Mouse (Mus musculus) left cerebral cortex, postnatal 36 days (tissue): ENCODE measurements at regions not wholly inside any gene's neighbourhood (a gene's known extent, or its start where the extent isn't known, plus 50 kb on each side); places are given as distances from the start of the nearest gene placed in this dataset.

ENCODE experiments used
- DNase-seq, 2 experiments: peaks; one replicate each; pipeline ENCODE4 v3.0.0; 2021 to 2022; ENCODE audit warnings: low spot score in 2 of 2, mixed read lengths in 1 of 2
- intact Hi-C: fragments of 180-260 bp; cut with DNase I; formaldehyde crosslinking; loops from one replicate; pipeline ENCODE4 v1.15.1; 2025

DNA sequence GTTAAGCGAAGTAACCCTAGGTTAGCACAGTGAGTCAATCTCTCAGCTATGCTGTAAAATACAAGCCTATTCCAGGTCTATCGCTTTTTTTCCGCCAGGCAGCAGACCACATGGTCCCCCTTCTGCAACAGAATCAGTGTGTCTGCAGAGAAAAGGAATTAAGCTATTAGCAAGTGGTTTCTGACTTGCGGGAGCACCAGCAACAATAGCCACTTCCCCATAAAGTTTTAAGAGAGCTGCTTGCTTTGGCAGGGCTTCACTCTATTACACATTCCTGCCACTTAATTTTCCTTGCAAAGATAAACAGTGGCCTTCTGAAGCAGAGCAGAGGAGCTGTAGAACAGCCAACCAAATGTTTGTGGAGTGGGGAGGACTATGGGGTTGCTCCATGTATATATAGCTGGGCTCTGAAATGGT lies 59.8 kb upstream of the Osmr start:
- intact Hi-C loops, result no loop called here
- no peak for DNase-seq

DNA sequence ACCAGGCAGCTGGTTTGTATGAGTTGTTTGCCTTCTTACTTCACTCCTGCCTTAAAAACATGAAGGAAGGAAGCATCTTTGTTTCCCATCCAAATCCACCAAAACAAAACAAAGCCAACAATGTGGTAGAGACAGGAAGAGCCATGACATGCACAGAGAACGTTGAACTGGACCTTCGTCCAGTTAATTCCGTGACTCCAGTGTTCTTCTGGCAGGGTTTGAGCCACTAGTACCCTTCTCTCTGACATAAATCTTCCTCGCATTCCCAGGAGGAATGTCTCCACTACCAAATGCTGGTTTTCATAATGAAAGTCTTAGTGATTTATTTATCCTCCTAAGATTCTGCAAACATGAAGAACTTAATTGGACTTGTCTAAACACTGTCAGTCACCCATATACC lies 66.7 kb upstream of the Osmr start:
- no peak for DNase-seq
- intact Hi-C loops, result no loop called here

DNA sequence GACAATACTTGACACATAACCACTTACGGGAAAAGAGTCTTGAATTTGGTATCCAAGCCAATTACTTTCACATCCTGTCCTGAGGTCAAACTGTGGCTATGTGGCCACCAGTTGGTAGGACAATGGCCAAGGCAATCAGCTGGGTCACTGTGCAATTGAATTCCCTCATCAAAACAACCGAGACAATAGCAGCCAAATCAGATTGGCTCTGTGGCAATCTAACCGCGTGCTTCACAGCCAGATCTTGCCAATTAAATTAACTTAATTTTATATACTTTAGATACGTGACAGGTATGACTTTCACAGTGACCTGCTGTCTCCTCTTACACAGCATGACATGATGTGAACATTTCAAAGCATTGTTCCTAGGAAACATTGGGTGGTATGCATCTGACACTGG lies 74.5 kb upstream of the Osmr start:
- intact Hi-C loops, result no loop called here
- DNase-seq, result no peak

DNA sequence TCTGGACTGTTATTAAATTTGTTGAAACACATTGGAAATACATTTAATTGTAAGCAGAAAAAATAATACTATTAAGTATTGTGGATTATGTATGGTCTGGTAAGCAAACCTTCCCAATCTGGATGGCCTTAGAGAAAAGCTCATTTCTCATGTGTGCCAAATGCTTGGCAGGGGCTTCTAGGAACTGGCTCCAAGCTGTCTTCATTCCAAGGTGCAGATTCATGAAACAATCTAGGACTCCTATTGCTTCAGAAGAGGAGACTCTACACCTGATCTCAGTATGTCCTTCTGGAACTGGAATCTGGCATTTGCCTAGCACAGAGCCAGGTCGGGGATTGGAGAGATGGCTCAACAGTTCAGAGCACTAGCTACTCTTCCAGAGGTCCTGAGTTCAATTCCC lies 74.9 kb upstream of the Osmr start:
- DNase-seq, result no peak
- intact Hi-C loops, result no loop called here

DNA sequence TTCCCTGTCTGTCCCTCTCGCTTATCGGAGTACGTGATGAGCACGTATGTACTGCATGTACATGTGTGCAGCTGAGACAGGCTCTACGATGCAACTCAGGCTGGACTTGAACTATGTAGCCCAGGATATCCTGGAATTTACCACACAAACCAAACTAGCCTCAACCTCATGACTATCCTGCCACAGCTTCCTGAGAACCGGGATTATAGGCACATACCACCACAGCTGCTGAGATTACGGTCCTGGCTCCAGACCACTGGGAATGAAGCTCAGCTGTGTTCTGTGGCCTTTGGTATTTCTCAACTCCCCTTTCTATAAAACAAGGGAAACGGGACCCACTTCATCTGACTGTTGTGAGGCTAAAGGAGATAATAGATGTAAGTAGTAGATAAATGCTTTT lies 75.7 kb upstream of the Osmr start:
- intact Hi-C loops, result no loop called here
- DNase-seq, result no peak

DNA sequence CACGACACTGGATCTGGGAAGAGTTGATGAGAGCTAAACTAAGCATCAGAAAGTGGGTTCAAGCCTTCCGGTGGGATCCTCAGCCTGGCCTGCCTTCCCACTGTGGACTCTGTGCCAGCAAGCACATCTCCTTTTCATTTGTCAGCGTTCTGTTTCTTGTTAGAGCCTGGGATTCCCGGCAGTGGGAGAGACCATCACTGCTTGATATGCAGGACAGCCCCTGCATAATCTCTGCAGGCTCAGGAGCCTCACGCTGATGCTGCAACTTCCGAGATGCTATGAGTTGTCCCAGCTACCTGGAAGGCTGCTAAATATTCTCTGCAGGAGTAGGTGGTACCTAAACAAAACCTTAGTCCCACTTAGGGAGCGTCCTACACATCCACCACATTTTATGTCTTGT lies 78.8 kb upstream of the Osmr start:
- peak in 1 of 2 experiments; percentile 18 for DNase-seq
- intact Hi-C loops, result no loop called here

DNA sequence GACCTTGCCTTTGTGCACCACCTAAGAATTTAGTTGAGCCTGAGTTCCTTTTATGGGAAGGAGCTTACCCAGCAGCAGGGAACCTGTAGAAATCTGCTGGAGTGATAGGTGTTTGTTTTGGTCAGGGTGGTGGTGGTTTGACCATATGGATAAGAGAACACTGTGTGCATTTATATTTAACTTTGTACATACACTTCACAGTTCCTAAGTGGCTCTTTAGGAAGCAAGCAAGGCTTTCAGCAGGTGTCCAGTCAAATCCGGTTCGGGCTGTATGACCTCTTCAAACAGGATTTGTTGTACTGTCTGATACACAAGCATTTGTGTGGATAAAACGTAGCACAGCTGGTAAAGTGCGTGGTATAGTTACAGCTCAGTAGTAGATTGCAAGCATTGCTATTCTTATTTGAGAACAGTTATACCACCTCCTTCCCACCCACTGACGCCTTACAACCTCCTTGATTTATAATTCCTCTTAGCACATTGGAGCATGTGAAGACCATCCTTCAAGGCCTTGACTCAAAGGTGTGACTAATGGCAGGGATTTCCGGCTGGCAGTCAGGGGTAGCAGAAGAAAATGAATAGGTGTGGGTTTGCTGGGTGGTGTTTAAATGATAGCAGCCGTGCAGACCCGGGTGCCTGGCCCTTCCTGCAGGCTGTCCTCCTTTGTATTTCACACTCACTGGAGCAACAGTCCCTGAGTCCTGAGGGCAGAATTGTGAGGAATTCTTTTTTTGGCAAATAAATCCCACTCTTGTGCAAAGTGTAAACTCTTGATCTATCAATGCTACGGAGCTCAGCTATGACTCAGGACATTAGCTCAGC lies 79.4 kb upstream of the Osmr start:
- peak; percentile 17 to 26 for DNase-seq
- intact Hi-C loops, result no loop called here

DNA sequence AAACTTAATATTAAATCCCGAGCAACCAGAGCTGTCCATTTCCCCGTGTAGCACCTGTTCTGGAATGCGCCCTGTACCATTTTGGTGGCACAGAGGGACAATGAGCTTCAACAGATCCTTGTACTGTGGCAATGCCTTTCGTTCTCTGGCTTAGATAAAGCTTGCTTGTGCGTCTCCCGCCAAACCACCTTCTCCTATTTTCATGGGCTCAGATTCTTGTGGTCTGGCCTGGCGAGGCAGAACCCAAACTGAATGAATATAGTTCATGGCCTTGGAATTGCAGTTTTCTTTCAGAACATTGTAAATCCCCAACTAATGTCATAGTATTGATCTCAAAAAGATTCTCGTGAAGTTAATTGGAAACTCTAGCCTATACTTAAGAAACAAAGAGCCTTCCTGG lies 85.1 kb upstream of the Osmr start:
- intact Hi-C loops, result no loop called here

DNA sequence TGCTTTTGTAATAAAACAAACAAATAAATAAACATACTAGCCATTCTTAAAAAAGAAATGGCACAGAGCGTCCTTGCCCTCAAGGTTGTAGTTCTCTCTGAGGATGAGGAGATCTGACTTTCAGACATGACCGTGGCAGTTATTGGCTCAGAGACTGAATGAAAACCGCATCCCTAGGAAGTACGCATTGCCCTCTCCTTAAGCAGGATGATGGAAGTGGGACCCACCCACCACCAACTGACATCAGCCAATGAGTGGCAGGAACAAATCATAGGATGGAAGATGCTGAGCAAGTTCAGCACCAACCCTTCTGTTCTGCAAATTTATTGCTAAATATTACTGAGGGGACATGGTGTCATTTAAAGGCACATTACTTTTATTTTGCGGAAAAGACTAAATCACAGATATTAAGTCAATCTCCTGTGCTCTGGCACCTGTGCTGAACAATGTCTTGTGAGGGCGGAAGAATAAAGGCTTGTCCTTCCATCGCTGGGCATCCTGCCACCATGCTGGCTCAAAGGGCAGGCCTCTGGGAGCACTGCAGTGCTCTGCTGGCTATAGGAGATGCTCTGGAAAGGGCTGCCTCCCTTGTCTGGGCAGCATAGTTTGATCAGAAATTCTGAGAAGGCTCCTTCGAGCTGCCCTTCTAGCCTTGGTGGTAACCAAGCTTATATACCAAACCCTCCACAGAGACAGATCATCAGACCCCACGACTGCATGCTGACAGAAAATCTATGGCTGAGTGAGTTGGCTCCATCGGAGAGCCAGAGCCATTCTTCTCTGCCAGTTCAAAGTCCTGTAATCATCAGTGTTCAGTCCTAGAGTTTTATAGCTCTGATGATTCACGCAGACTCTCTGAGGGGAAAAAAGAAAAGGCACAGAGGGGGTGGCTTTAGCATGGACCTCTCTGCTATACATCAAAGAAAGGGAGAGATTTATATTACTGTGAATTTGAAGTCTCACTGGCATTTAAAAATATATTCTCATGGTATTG lies 86.3 kb upstream of the Osmr start:
- intact Hi-C loops, result no loop called here
- DNase-seq, result no peak

More for the DNA sequence above, 85.1 kb upstream of the Osmr start:
- DNase-seq, result no peak

DNA sequence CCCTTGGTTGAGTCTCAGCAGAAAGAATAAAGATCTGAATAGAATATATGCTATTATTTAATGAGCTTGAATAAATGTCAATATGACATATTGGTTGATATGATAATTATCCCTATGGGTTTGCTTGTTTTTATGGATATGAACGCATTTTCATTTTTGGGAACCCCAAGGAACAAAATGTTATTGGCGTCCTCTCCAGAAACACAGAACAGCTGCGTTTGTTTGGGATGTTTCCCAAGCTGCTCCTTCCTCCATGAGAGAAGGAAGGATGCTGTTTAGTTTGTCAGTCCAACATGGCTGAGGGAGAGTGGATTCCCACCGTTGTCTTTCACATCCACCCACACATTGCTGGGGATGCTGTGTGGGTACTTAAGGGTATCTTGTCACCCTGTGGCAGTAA lies 89.9 kb upstream of the Osmr start:
- intact Hi-C loops, result no loop called here
- no peak for DNase-seq

DNA sequence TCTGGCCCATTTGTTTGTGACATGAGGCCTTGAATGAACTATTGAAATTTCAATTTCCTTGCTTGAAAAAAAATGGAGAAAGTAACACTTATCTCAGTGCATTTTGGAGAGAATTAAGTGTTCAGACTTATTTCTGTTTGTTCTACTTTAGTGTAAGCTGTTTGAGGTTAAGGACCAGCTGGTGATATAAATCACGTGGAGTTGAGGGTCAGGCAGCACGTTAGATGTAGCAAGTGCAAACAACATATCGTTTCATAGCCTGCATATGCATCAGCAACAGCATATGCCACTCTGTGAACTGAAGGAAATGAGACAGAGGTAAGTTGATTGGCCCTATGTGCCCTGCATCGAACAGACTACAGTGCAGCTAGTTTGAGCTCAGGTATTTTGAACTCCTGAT lies 90.7 kb upstream of the Osmr start:
- DNase-seq, result no peak
- intact Hi-C loops, result no loop called here

DNA sequence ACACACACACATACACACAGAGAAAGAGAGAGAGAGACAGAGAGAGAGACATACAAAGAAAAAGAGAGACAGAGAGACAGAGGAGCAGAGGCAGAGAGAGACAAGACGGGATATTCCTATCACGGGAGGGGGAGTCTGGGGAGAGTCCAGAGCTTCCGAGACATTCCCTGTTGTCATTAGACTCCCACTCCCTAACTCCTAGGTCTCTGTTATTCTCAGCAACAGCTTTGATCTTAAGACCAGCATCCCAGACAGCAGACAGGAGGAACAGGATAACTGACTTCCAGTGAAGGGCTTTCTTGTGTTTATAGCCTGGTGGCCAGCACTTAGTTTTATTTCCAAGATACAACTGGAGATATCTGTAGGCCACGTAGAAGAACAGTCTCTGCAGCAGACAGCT lies 99.6 kb upstream of the Osmr start:
- intact Hi-C loops, result no loop called here
- no peak for DNase-seq

DNA sequence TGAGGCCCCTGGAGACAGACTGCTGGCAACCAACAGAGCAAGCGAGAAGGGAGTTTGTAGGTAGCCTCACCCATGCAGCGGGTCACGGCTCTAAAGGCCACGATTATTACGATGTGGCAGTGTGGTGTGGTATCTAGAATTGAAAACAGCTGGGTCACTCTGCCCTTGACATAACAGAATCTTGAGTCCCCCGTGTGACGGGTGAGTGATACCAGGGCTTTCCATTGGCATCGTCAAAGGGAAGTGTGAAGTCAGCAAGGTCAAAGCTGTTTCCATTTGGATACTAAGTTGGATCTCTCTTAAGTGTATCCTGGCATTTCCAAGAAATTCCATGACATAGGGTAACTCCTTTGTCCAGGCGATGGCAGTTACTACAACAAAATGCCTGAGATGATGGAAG lies 106.7 kb upstream of the Osmr start:
- DNase-seq, result no peak
- intact Hi-C loops, result no loop called here

DNA sequence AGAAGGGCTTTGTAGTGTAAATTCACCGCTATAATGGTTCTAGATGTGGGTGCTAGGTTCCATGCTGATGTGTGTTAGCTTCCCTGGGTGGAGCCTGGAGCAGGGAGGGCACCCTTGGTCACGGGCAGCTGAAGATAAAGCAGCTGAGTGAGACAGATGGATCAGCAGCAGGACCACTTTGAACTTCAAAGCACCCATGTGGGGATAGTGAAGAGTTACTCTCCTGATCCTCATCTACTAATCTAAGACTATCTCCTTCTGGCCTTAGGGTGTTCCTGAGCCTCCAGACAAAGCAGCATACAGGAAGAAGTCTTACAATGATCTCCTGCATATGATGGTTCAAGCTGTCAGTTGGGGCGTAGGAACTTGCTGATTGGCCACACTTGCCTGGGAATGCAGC lies 107.1 kb upstream of the Lifr start:
- DNase-seq, result no peak
- intact Hi-C loops, result no loop called here

DNA sequence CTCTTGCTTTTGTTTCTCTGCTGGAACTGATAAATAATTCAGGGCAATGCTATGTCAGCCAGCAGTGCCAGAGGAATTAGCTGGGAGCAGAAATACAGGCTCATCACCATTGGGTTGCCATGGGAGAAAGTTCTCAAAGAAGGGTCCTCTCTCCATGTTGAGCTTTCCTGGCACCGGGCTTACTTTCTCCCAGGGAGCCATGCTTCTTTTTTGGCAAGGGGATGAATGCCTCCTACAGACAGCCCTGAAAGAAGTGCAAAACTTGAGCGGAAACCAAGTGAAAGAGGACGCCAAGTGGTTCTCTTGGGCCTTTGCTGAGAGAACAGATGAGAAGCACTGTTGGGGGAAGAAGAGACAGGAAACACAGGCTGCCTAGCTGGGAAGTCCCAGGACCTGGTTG lies 102.2 kb upstream of the Lifr start:
- peak; percentile 52 to 58 for DNase-seq
- intact Hi-C loops, result no loop called here

DNA sequence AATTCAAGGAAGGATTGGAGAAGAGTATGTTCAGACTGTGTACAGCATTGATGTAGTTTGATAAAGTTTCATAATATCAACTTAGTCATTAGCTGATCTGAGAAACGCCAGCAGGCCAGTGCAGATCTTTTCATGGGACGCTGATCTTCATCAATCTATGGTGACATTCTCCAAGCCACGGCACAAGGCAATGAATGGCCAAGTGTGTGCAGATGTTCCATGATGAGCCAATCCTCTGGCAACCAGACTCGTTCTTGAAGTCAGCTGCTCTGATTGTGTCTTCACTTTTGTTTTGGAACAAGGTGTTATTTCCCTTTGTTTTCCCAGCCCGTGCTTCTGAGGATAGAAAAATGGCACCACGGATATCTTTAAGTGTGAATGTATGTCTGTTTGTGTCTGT lies 101.3 kb upstream of the Lifr start:
- no peak for DNase-seq
- intact Hi-C loops, result no loop called here

DNA sequence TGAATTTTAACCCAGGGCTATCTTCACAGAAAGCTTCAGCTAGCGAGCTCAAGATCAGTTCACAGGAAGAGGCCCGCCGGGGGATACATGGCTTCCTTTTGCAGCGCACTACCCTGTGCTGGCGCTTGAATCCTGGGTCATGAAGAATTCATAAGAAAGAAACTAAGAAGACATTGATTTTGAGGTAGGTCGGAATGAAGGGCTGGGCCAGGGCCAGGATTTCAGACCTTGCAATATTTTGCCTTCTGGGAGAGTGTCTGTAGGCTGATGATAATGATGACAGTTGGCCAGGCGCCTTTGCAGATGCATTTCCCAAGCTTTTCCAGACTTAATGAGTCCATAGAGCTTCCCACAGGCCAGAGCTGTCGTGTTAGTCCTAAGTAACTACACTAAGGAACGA lies 97.2 kb upstream of the Lifr start:
- no peak for DNase-seq
- intact Hi-C loops, result no loop called here

DNA sequence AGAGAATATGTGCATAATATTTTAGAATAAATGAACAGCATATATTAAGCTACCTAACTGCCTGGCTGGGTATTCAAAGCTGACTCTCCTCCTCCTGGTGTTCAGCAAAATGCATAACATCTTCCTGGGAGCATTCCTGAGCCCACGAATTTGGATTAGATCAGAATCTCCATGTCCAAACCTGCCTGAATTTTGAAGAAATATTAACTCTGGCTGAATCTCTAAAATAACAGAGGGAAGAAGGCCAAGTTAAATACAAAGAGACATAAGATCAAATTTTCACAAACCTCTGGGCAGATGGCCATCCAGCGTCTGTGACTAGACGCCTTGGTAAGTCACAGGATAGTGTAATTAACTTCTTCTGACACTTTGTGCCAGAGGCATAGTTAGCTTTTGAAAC lies 95.2 kb upstream of the Lifr start:
- intact Hi-C loops, result no loop called here

DNA sequence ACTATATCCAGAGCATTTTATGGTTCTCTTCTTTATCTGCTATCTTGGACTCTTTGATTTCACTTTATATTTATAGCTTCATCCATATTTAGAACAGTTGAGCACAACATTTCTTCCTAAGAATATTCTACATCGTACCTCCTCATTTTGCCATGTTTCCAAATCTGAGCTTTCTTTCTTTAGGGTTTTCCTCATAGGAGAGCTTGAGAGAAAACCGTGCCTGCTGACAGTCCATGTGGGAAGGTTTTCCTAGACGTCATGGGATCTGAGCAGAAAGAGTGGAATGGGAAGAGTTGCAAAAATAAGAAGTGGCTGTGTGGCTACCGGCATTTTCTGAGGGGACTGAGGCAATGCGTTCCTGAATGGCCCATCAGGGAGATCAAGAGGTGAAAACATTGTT lies 92.5 kb upstream of the Lifr start:
- no peak for DNase-seq
- intact Hi-C loops, result no loop called here

More for the DNA sequence above, 95.2 kb upstream of the Lifr start:
- no peak for DNase-seq

DNA sequence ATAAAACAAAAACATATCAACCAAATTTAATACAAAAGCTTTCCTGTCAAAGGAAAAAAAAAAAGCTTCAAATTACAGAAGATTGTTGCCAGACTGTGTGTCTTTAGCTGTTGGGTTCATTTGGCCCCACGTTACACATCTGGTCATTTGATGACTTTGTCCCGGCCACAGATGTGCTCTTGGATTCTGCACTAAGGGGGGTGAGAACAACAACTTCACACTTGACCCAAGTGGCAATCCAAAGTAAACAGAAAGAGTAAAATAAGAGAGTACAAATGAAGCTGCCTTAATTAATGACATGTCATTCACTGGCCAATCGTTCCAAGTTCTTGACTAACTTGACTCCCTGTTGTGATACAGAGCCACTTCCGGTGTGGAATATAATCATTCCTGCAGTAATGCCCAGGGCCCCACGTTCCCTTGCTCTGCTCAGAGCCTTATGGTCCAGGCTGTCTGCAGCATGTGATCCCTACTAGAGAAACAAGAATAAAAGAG lies 91.8 kb upstream of the Lifr start:
- no peak for DNase-seq
- intact Hi-C loops, result no loop called here

DNA sequence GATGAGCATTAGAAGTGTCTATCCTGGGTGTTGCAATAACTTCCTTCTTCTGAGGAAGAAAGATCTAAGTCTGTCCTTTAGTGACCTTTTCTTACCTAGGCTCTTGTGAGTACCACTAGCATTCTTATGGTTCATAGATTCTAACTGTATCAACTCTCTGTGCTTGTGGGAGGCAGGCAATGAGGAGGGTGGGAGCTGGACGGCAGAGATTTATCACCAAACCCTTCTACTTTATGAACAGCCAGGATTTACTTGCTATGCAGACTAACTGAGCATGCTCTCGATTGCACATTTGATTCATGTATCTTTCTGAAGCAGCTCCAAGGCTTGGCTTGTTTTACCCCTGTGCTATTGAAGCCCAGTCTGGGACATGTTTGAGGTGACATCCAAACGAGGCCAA lies 90.7 kb upstream of the Lifr start:
- intact Hi-C loops, result no loop called here
- DNase-seq, result no peak
